Mouse (Mus musculus) hindbrain, embryonic 14.5 days (tissue): ENCODE data around the gene Pllp. TPM values are rescaled to one million over a fixed set of nuclear protein-coding genes. Genes with fewer than 3 reads are reported as not detected.

Source experiments
- ATAC-seq: fragments of 200-750 bp; cut with Nextera tagmentation; 2 replicates; pipeline ENCODE4 v1.8.0; 2017; ENCODE audit warnings: moderate number of reproducible peaks, mild to moderate bottlenecking, moderate TSS enrichment, moderate library complexity; ENCODE audit not compliant: low FRiP score
- DNase-seq: peaks from one replicate; pipeline ENCODE4 v3.0.0-alpha.2; 2015; ENCODE audit warnings: low spot score
- H3K27ac ChIP-seq: fragments of 300-500 bp; sonication (generic); 2 replicates; pipeline ENCODE4 v1.5.1; 2014; ENCODE audit warnings: mild to moderate bottlenecking, moderate library complexity
- H3K27me3 ChIP-seq: fragments of 300-500 bp; sonication (generic); 2 replicates; pipeline ENCODE4 v1.6.1; 2014; ENCODE audit warnings: mild to moderate bottlenecking, low read length, mixed read lengths; ENCODE audit not compliant: control insufficient read depth, insufficient read depth
- H3K36me3 ChIP-seq: fragments of 300-500 bp; sonication (generic); replicated peaks from 2 replicates; pipeline ENCODE4 v1.6.1; 2014; ENCODE audit not compliant: control insufficient read depth, insufficient read depth
- H3K4me1 ChIP-seq: fragments of 300-500 bp; sonication (generic); replicated peaks from 2 replicates; pipeline ENCODE4 v1.6.1; 2014; ENCODE audit warnings: antibody characterized with exemption, low read length, mixed read lengths; ENCODE audit not compliant: control insufficient read depth, insufficient read depth
- H3K4me2 ChIP-seq: fragments of 300-500 bp; sonication (generic); replicated peaks from 2 replicates; pipeline ENCODE4 v1.6.1; 2014; ENCODE audit warnings: mild to moderate bottlenecking, moderate library complexity
- H3K4me3 ChIP-seq: fragments of 300-500 bp; sonication (generic); replicated peaks from 2 replicates; pipeline ENCODE4 v1.5.1; 2014; ENCODE audit warnings: mild to moderate bottlenecking, low read length
- H3K9ac ChIP-seq: fragments of 300-500 bp; sonication (generic); 2 replicates; pipeline ENCODE4 v1.6.1; 2014
- H3K9me3 ChIP-seq: fragments of 300-500 bp; sonication (generic); 2 replicates; pipeline ENCODE4 v1.6.1; 2016; ENCODE audit warnings: low read length; ENCODE audit not compliant: control insufficient read depth
- WGBS: fragments of 180-500 bp; shearing (Covaris S2); extraction: QIAGEN DNeasy Blood & Tissue Kit; methylation state at CpG from one replicate; pipeline ENCODE4 v1.1.7; 2014; 5-methylcytosine and 5-hydroxymethylcytosine counted together
- polyA plus RNA-seq: library from polyadenylated mRNA; unstranded; fragments of >200 nt; fragmentation: Nextera tagmentation; extraction: Ambion mirVana; gene quantifications from 2 replicates; pipeline ENCODE4 v1.2.1, GENCODE M21; 2014

Gene Pllp
- 2.0 and 2.2 TPM in 2 replicates for polyA plus RNA-seq

DNA sequence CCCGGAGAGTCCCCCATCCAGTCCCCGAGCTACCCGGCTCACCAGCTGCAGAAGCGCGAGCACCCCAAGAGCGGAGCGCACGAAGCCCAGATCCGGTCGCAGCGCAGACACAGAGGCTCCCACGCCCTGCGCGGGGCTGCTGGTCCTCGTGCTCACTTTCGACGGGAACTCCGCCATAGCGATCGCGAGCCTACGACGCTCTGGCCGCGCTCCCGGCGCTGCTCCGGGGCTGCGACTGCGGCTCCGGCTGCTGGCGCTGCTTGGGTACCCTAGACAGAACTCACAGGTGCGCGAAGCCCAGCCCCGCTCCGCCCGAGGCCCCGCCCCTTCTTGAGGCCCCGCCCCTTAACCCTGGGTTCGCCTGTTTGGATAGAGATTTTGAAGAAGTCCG lies at the start of gene Pllp:
TSS of gene Pllp (minus strand) at position 285 of the 391 bp plus-strand sequence.
- under 1% methylated on average over 41 of the region's 41 CpGs for WGBS
- Histone ChIP-seq H3K27ac (no peak within 1 kb of the TSS), H3K4me2 (peak within 1 kb of the TSS; percentile 66), H3K4me1 (peaks cover 9% of the 10 kb centered on the region), H3K4me3 (peak within 1 kb of the TSS; percentile 39), H3K9me3 (no peaks in the 10 kb centered on the region), H3K27me3 (peaks cover 57% of the 10 kb centered on the region), H3K9ac (peak within 1 kb of the TSS; percentile 42; the same call in 1 of the 2 replicates), H3K36me3 (no peaks in the 10 kb centered on the region)
- DNase-seq = peak; percentile 37
- ATAC-seq = peak; percentile 49; the same call in 1 of the 2 replicates

DNA sequence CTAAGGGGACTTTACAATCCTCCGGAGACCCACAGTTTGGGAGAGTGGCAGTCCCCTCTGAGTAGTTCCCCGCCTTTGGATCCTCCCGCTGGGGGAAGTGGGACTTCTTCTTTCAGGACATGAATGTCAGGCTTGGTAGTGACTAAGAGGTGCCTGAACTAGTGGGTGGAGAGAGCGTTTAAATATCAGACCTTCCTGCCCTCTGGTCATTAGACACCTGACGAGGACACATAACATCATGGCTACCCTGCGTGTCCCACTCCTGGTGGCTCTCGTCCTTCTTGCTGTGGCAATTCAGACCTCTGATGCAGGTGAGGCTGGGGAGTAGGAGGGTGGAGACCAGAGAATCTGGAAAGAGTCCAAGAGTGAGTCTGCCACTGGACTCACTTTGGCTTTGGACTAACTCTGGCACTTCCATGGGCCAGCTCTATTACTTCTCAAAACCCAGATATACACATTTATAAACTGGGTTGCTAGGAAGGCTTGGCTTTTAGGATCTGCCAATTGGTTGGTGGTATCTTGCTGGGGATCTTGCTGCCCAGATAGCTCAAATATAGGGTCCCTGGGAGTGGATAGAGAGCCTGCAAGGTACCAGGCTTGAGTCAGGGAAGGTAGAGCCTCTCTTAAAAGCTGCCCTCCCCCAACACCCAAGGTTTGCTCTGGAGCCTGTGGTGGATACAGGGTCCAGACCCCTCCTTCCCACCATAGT lies 49.6 kb upstream of the Pllp start, which contains the start of gene Ccl22:
TSS of gene Ccl22 (plus strand) at position 115 of the 709 bp plus-strand sequence.
- Histone ChIP-seq H3K27me3 (no peaks in the 10 kb centered on the region; the same call in 1 of the 2 replicates), H3K27ac (no peak within 1 kb of the TSS), H3K9ac (no peak within 1 kb of the TSS), H3K4me1 (no peaks in the 10 kb centered on the region), H3K9me3 (no peaks in the 10 kb centered on the region), H3K36me3 (no peaks in the 10 kb centered on the region), H3K4me2 (no peak within 1 kb of the TSS), H3K4me3 (no peak within 1 kb of the TSS)
- 89% methylated on average over 7 of the region's 7 CpGs for WGBS
- ATAC-seq (no peak), DNase-seq (no peak)

DNA sequence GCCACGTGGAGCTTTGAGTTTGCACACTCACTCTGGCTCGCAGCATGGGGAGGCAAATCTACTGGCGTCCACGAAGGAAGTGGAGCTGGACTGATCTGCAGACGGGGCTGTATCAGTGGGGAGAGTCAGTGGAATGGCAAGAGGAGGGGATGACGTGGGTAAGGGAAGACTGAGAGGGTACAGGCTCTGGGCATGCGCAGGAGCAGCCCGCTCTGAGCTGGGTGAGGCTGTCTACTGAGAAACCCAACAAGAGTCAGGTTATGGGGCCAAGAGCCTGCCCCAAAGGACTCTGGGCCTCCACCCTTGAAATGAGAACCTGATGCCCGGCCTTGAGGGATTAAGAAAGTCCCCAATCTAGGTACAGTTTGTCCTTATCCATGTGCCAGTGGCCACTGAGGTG lies 48.9 kb upstream of the Pllp start:
- no peak overlapping the region for H3K4me2 ChIP-seq
- H3K9me3 ChIP-seq = no peaks in the 10 kb centered on the region
- no peak overlapping the region for H3K27ac ChIP-seq
- 79% methylated on average over 9 of the region's 9 CpGs for WGBS
- no peaks in the 10 kb centered on the region for H3K36me3 ChIP-seq
- no peaks in the 10 kb centered on the region; the same call in 1 of the 2 replicates for H3K27me3 ChIP-seq
- H3K4me3 ChIP-seq = no peak overlapping the region
- ATAC-seq (no peak), DNase-seq (no peak)
- no peaks in the 10 kb centered on the region for H3K4me1 ChIP-seq
- no peak overlapping the region for H3K9ac ChIP-seq

DNA sequence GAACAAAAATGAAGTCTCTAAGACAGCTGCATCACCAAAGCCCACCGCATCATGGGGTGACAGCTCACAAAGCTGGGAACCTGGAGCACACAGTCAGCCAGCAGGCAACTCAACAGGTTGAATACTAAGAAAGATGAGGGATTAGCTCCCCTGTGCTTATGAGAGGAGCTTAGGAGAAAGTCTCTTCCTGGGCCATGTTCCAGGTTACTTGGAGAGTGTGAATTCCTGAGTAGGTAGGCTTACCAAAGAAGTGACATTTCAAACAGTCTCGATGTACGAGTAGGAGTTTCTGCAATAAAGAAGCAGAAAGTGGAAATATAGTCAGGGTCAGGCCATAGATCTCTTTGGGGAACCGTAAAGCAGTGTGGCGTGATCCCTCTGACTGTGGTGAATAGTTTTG lies 48.4 kb upstream of the Pllp start:
- ATAC-seq (no peak), DNase-seq (no peak)
- H3K9ac ChIP-seq = no peak overlapping the region
- no peak overlapping the region for H3K4me2 ChIP-seq
- no peaks in the 10 kb centered on the region for H3K4me1 ChIP-seq
- H3K36me3 ChIP-seq = no peaks in the 10 kb centered on the region
- H3K4me3 ChIP-seq = no peak overlapping the region
- H3K9me3 ChIP-seq = no peaks in the 10 kb centered on the region
- no peak overlapping the region for H3K27ac ChIP-seq
- H3K27me3 ChIP-seq = no peaks in the 10 kb centered on the region; the same call in 1 of the 2 replicates
- WGBS = 88% methylated on average over 5 of the region's 5 CpGs

DNA sequence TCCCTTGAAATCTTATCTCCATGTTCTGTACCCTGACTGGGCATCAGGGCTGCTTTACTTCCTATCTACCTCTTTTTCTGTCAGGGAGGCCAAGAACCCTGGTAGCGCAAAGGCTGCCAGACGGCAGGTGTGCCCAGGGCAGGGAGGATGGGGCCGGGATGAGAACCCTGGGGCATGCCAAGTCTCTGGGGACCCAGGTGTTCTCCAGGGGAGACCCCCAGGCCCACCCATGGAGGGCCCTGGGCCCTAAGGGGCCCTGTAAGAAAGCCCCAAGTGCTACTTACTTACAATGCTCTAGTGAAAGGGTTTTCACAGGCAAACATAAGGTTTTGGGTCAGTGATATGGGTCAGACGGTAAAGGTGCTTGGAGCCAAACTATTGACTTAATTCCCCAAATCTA lies 45.6 kb upstream of the Pllp start:
- H3K4me3 ChIP-seq = no peak overlapping the region
- no peak for ATAC-seq
- H3K9me3 ChIP-seq = no peaks in the 10 kb centered on the region
- 94% methylated on average over 4 of the region's 4 CpGs for WGBS
- H3K9ac ChIP-seq = no peak overlapping the region
- no peak overlapping the region for H3K4me2 ChIP-seq
- H3K36me3 ChIP-seq = no peaks in the 10 kb centered on the region
- no peak overlapping the region for H3K27ac ChIP-seq
- no peaks in the 10 kb centered on the region for H3K4me1 ChIP-seq
- DNase-seq = no peak
- no peaks in the 10 kb centered on the region; the same call in 1 of the 2 replicates for H3K27me3 ChIP-seq

DNA sequence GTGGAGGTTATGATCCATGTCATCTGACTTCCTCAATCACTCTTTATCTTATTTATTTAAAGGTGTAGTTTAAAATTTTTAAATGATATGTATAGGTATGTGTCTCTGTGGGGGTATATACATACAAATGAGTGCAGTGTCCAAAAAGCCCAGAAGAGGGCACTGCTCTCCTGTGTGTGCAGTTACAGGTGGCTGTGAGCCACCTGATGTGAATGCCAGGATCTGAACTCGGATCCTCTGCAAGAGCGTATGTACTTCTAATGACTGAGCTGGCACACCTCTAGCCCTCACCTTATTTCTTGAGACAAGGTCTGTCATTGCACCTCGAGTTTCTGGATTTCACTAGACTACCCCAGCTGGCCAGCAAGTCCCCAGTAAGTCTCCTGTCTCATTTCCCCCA lies 44.5 kb upstream of the Pllp start:
- Histone ChIP-seq H3K9ac (no peak overlapping the region), H3K4me1 (no peaks in the 10 kb centered on the region), H3K4me3 (no peak overlapping the region), H3K27ac (no peak overlapping the region), H3K36me3 (no peaks in the 10 kb centered on the region), H3K4me2 (no peak overlapping the region), H3K27me3 (no peaks in the 10 kb centered on the region), H3K9me3 (no peaks in the 10 kb centered on the region)
- no peak for DNase-seq
- WGBS = 92% methylated on average over 3 of the region's 3 CpGs
- ATAC-seq = no peak

DNA sequence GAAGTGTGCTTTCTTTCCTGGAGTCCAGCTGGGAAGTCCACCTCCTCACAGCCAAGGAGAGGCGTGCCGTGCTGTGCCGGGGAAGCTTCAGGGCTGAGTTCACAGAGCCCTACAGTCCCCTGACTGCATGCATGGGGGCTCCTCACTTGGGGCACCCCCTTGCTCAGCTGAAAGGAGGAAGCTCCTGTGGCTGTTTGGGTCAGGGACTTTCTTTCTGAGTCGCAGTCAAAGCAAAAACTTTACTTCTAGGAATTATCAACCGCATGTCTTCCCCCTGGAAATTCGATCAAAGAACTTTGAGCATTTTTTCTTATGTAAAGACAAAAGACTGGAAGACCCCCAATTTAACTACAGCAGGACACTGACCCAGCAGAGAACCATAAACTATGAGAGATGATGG lies 43.8 kb upstream of the Pllp start:
- Histone ChIP-seq H3K27ac (no peak overlapping the region), H3K9ac (no peak overlapping the region), H3K4me3 (no peak overlapping the region), H3K4me2 (no peak overlapping the region), H3K27me3 (no peaks in the 10 kb centered on the region), H3K36me3 (no peaks in the 10 kb centered on the region), H3K4me1 (no peaks in the 10 kb centered on the region), H3K9me3 (no peaks in the 10 kb centered on the region)
- WGBS = 87% methylated on average over 6 of the region's 6 CpGs
- DNase-seq (no peak), ATAC-seq (no peak)

DNA sequence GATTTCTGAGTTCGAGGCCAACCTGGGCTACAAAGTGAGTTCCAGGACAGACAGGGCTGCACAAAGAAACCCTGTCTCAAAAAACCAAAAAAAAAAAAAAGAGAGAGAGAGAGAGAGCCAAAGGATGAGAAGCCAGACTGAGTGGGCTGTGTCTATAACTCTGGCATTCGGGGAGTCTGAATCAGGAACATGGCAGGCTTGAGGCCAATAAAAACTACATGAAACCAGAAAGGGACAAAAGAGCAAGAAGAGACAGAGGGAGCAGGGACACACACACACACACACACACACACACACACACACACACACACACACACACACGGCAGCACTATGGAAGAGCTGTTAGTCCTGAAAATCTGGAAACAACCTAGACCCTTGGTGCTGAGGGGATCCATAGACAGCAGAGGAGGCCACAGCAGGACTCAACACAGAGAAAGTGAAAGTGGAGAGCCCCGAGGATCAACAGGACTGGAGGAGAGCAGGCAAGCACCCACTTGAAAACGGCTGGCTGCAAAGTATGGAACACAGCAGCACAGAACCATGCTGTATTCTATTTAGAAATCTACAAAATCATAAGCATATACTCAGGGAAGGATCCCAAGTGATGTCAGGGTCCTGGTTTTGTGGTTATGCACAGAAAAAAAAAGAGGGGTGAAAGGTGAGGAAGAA lies 39.5 kb upstream of the Pllp start:
- H3K27ac ChIP-seq = no peak overlapping the region
- DNase-seq (no peak), ATAC-seq (no peak)
- H3K4me3 ChIP-seq = no peak overlapping the region
- no peaks in the 10 kb centered on the region for H3K36me3 ChIP-seq
- H3K27me3 ChIP-seq = no peaks in the 10 kb centered on the region
- WGBS = 88% methylated on average over 5 of the region's 5 CpGs
- H3K9ac ChIP-seq = no peak overlapping the region
- H3K4me2 ChIP-seq = no peak overlapping the region
- H3K9me3 ChIP-seq = no peaks in the 10 kb centered on the region
- H3K4me1 ChIP-seq = no peaks in the 10 kb centered on the region

DNA sequence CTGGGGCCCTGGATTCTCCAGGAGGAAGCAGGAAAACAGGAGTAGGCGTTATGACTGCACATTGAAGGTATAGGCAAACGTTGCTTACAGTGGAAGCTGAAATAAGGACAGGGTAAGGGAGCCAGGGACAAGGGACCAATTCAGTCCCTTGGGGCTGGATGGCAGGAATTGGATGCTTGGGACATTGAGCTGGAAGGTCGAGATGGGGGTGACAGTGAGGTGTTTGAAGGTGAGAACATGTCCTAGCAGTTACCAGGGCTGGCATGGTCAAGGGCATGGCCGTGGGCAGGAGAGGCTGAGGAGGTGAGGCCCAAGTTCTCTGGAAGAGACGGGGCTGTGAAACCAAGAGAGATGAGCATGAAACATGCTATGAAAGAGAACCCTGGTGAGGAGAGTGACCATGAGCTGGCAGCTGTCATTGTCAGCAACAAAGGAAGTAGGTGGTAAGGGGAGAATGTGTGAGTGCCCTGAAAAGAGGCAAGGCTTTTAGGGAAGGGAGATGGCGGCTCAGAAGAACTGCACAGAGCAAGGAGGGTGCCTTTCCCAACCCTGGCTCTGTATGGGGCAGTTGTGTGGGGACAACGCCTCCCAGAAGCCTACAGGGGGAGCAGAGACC lies 38.8 kb upstream of the Pllp start:
- DNase-seq = no peak
- no peak overlapping the region for H3K27ac ChIP-seq
- no peaks in the 10 kb centered on the region for H3K36me3 ChIP-seq

More for the DNA sequence above, 38.8 kb upstream of the Pllp start:
- H3K4me2 ChIP-seq = no peak overlapping the region
- no peaks in the 10 kb centered on the region for H3K27me3 ChIP-seq
- H3K9me3 ChIP-seq = no peaks in the 10 kb centered on the region
- H3K4me1 ChIP-seq = no peaks in the 10 kb centered on the region
- no peak for ATAC-seq
- 74% methylated on average over 7 of the region's 7 CpGs for WGBS
- H3K9ac ChIP-seq = no peak overlapping the region
- H3K4me3 ChIP-seq = no peak overlapping the region
